Mouse (Mus musculus): ENCODE measurements around the gene Cacna1d. TPM values are rescaled to one million over a fixed set of nuclear protein-coding genes. Genes with fewer than 3 reads are reported as not detected.

Cacna1d gene
- polyA plus RNA-seq, 1 experiment from 2014 or later, result 0.46 TPM

GRCm38 (mm10) chr14:30510214-30510763 is 19.0 kb upstream of the Cacna1d start:
- 85% methylated on average over 6 of the region's 6 CpGs for WGBS (ENCODE audit: insufficient replicate concordance)
- Histone ChIP-seq H3K4me2 (no peak overlapping the region), H3K27ac (no peak overlapping the region), H3K9me3 (replicated peaks) (no peaks in the 10 kb centered on the region), H3K36me3 (peaks cover 90% of the 10 kb centered on the region), H3K27me3 (replicated peaks) (no peaks in the 10 kb centered on the region), H3K4me3 (no peak overlapping the region), H3K4me1 (peaks cover 8% of the 10 kb centered on the region; the same call in 1 of the 2 replicates), H3K9ac (no peak overlapping the region)
- ATAC-seq, result no peak

GRCm38 (mm10) chr14:30504990-30505389 is 13.7 kb upstream of the Cacna1d start:
- no peak overlapping the region for H3K9ac ChIP-seq
- peaks cover 73% of the 10 kb centered on the region for H3K36me3 ChIP-seq
- no peaks in the 10 kb centered on the region for H3K27me3 ChIP-seq (replicated peaks)
- H3K9me3 ChIP-seq (replicated peaks), result no peaks in the 10 kb centered on the region
- H3K4me3 ChIP-seq, result no peak overlapping the region
- no peak overlapping the region for H3K27ac ChIP-seq
- 78% methylated on average over 5 of the region's 5 CpGs for WGBS (ENCODE audit: insufficient replicate concordance)
- no peak overlapping the region for H3K4me2 ChIP-seq
- H3K4me1 ChIP-seq, result no peaks in the 10 kb centered on the region
- ATAC-seq, result no peak

GRCm38 (mm10) chr14:30498202-30498601 is 6.9 kb upstream of the Cacna1d start:
- Histone ChIP-seq H3K36me3 (peaks cover 58% of the 10 kb centered on the region), H3K27ac (no peak overlapping the region), H3K4me3 (no peak overlapping the region), H3K4me2 (no peak overlapping the region), H3K4me1 (peaks cover 23% of the 10 kb centered on the region), H3K9ac (no peak overlapping the region), H3K9me3 (replicated peaks) (no peaks in the 10 kb centered on the region), H3K27me3 (replicated peaks) (no peaks in the 10 kb centered on the region)
- ATAC-seq, result no peak
- 86% methylated on average over 2 of the region's 2 CpGs for WGBS (ENCODE audit: insufficient replicate concordance)

GRCm38 (mm10) chr14:30494998-30495397 is 3.7 kb upstream of the Cacna1d start:
- H3K27me3 ChIP-seq (replicated peaks), result no peaks in the 10 kb centered on the region
- H3K27ac ChIP-seq, result no peak overlapping the region
- H3K9ac ChIP-seq, result no peak overlapping the region
- H3K4me1 ChIP-seq, result peaks cover 36% of the 10 kb centered on the region
- no peak overlapping the region for H3K4me2 ChIP-seq
- no peak for ATAC-seq
- H3K4me3 ChIP-seq, result no peak overlapping the region
- peaks cover 76% of the 10 kb centered on the region for H3K36me3 ChIP-seq
- 65% methylated on average over 6 of the region's 6 CpGs for WGBS (ENCODE audit: insufficient replicate concordance)
- H3K9me3 ChIP-seq (replicated peaks), result no peaks in the 10 kb centered on the region

- Histone ChIP-seq H3K27me3 (replicated peaks) (no peaks in the 10 kb centered on the region), H3K27ac (0 out of 2 replicates have a peak overlapping the region, but pooled peaks have one; percentile 4), H3K4me1 (peaks cover 36% of the 10 kb centered on the region), H3K9me3 (replicated peaks) (no peaks in the 10 kb centered on the region), H3K9ac (no peak overlapping the region; the same call in 1 of the 2 replicates), H3K36me3 (peaks cover 74% of the 10 kb centered on the region), H3K4me3 (no peak overlapping the region), H3K4me2 (no peak overlapping the region)
- 52% methylated on average over 1 of the region's 1 CpGs for WGBS (ENCODE audit: insufficient replicate concordance)
- no peak for ATAC-seq
Observed at GRCm38 (mm10) chr14:30493276-30493675, 2.0 kb upstream of the Cacna1d start.

- Histone ChIP-seq H3K4me1 (peaks cover 18% of the 10 kb centered on the region), H3K27ac (peak within 1 kb of the TSS; percentile 79), H3K4me2 (peak within 1 kb of the TSS; percentile 80), H3K4me3 (peak within 1 kb of the TSS; percentile 97), H3K9me3 (replicated peaks) (no peaks in the 10 kb centered on the region), H3K27me3 (replicated peaks) (no peaks in the 10 kb centered on the region), H3K9ac (peak within 1 kb of the TSS; percentile 95), H3K36me3 (peaks cover 27% of the 10 kb centered on the region)
- ATAC-seq, result peak; percentile 98
- under 1% methylated on average over 39 of the region's 39 CpGs for WGBS (ENCODE audit: insufficient replicate concordance)
Observed at GRCm38 (mm10) chr14:30479361-30479948, 11.8 kb downstream of the Cacna1d start, which contains the start of gene Dcp1a. TSS of gene Dcp1a (plus strand) at chr14:30479535.

GRCm38 (mm10) chr14:30474416-30474815 is 16.8 kb downstream of the Cacna1d start:
- ATAC-seq, result no peak
- no peak overlapping the region for H3K9ac ChIP-seq
- 67% methylated on average over 6 of the region's 6 CpGs for WGBS (ENCODE audit: insufficient replicate concordance)
- H3K27me3 ChIP-seq (replicated peaks), result 0 out of 2 replicates have a peak, but pooled peaks cover 8% of the 10 kb centered on the region
- no peak overlapping the region for H3K27ac ChIP-seq
- H3K4me1 ChIP-seq, result no peaks in the 10 kb centered on the region
- no peak overlapping the region for H3K4me2 ChIP-seq
- H3K4me3 ChIP-seq, result no peak overlapping the region
- H3K9me3 ChIP-seq (replicated peaks), result no peaks in the 10 kb centered on the region
- no peaks in the 10 kb centered on the region for H3K36me3 ChIP-seq

- H3K4me1 ChIP-seq, result no peaks in the 10 kb centered on the region
- H3K36me3 ChIP-seq, result no peaks in the 10 kb centered on the region
- no peak overlapping the region for H3K27ac ChIP-seq
- WGBS (ENCODE audit: insufficient replicate concordance), result 57% methylated on average over 5 of the region's 5 CpGs
- H3K4me2 ChIP-seq, result no peak overlapping the region
- ATAC-seq, result no peak
- H3K9me3 ChIP-seq (replicated peaks), result no peaks in the 10 kb centered on the region
- no peak overlapping the region for H3K9ac ChIP-seq
- 0 out of 2 replicates have a peak, but pooled peaks cover 8% of the 10 kb centered on the region for H3K27me3 ChIP-seq (replicated peaks)
- H3K4me3 ChIP-seq, result no peak overlapping the region
Observed at GRCm38 (mm10) chr14:30473605-30474004, 17.6 kb downstream of the Cacna1d start.

- 73% methylated on average over 4 of the region's 4 CpGs for WGBS (ENCODE audit: insufficient replicate concordance)
- Histone ChIP-seq H3K9me3 (replicated peaks) (no peaks in the 10 kb centered on the region), H3K4me2 (no peak overlapping the region), H3K4me1 (no peaks in the 10 kb centered on the region), H3K36me3 (no peaks in the 10 kb centered on the region), H3K4me3 (no peak overlapping the region), H3K9ac (no peak overlapping the region), H3K27ac (no peak overlapping the region), H3K27me3 (replicated peaks) (peaks cover 7% of the 10 kb centered on the region; the same call in 1 of the 2 replicates)
- no peak for ATAC-seq
Observed at GRCm38 (mm10) chr14:30463312-30463711, 27.9 kb downstream of the Cacna1d start.

GRCm38 (mm10) chr14:30459891-30460523 is 31.2 kb downstream of the Cacna1d start:
- H3K9me3 ChIP-seq (replicated peaks), result no peaks in the 10 kb centered on the region
- no peak for ATAC-seq
- no peaks in the 10 kb centered on the region for H3K36me3 ChIP-seq
- H3K9ac ChIP-seq, result no peak overlapping the region
- H3K4me1 ChIP-seq, result no peaks in the 10 kb centered on the region
- peaks cover 7% of the 10 kb centered on the region; the same call in 1 of the 2 replicates for H3K27me3 ChIP-seq (replicated peaks)
- H3K4me2 ChIP-seq, result peak overlapping the region; percentile 19; the same call in 1 of the 2 replicates
- WGBS (ENCODE audit: insufficient replicate concordance), result 6% methylated on average over 14 of the region's 14 CpGs
- H3K4me3 ChIP-seq, result no peak overlapping the region
- no peak overlapping the region for H3K27ac ChIP-seq

GRCm38 (mm10) chr14:30458820-30459219 is 32.4 kb downstream of the Cacna1d start:
- H3K9ac ChIP-seq, result no peak overlapping the region
- H3K27me3 ChIP-seq (replicated peaks), result peaks cover 8% of the 10 kb centered on the region; the same call in 1 of the 2 replicates
- ATAC-seq, result no peak
- no peaks in the 10 kb centered on the region for H3K36me3 ChIP-seq
- no peaks in the 10 kb centered on the region for H3K4me1 ChIP-seq
- H3K27ac ChIP-seq, result no peak overlapping the region
- H3K4me2 ChIP-seq, result no peak overlapping the region
- no peak overlapping the region for H3K4me3 ChIP-seq
- 77% methylated on average over 3 of the region's 3 CpGs for WGBS (ENCODE audit: insufficient replicate concordance)
- H3K9me3 ChIP-seq (replicated peaks), result no peaks in the 10 kb centered on the region

- H3K27ac ChIP-seq, result no peak overlapping the region
- no peak overlapping the region for H3K4me3 ChIP-seq
- H3K9me3 ChIP-seq (replicated peaks), result no peaks in the 10 kb centered on the region
- no peak overlapping the region for H3K9ac ChIP-seq
- 12% methylated on average over 2 of the region's 2 CpGs for WGBS (ENCODE audit: insufficient replicate concordance)
- no peaks in the 10 kb centered on the region for H3K4me1 ChIP-seq
- no peaks in the 10 kb centered on the region for H3K36me3 ChIP-seq
- no peak for ATAC-seq
- H3K4me2 ChIP-seq, result no peak overlapping the region
- H3K27me3 ChIP-seq (replicated peaks), result peaks cover 10% of the 10 kb centered on the region; the same call in 1 of the 2 replicates
Observed at GRCm38 (mm10) chr14:30457897-30458296, 33.4 kb downstream of the Cacna1d start.
